Mouse (Mus musculus): ENCODE results near the gene Rhobtb1. TPM values are rescaled to one million over a fixed set of nuclear protein-coding genes. Genes with fewer than 3 reads are reported as not detected.

Gene Rhobtb1
- total RNA-seq, 2 experiments from 2014 or later = 63.9 to 131 TPM

DNA sequence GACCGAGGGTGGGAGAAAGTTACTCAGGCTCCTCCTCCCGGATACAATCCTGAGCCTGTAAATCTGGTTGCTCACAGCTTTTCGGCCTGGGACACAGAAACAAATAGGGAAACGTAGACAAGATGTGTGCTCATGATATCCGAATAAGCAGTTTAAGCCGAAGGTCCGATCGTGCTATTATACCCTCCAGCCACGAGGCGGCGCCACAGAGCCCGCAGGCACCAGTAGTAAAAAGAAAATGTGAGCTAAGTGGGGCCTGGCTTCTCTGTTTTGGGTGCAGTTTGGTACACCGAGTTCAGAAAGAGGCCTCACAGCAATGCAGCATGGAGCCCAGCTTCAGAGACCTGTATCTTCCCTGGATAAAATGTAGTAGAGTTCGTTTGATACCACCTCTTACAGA lies 155.0 kb downstream of the Rhobtb1 start:
- DNase-seq = peak; percentile 30 to 71
- intact Hi-C loops (cut with DNase I) = loop anchor here (2.0 kb wide), 2 partner anchors 29 to 53 kb away; no protein-coding TSS in a partner anchor

DNA sequence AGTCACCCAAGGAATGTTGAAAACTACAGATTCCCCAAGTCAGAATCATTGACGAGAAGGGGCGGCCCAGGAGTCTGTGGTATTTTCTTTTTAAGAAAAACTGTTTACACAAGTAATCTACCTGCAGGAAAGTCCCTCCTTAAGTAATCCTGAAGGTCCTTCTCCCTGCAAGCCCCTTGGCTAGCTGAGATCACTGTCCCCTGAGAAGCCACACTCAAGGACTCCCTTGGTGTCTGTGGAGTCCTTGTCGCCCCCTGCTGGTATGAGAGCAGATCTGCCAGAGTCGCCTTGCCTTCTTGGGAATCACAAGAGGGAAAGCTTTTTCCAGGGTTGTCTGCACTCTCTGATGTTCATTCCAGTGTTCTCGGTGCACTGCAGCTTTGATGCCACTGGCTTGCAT lies 155.8 kb downstream of the Rhobtb1 start:
- DNase-seq = peak; percentile 80 to 89
- intact Hi-C loops (cut with DNase I) = loop anchor here (1.0 to 2.0 kb wide), 3 partner anchors 30 to 121 kb away; no protein-coding TSS in a partner anchor

DNA sequence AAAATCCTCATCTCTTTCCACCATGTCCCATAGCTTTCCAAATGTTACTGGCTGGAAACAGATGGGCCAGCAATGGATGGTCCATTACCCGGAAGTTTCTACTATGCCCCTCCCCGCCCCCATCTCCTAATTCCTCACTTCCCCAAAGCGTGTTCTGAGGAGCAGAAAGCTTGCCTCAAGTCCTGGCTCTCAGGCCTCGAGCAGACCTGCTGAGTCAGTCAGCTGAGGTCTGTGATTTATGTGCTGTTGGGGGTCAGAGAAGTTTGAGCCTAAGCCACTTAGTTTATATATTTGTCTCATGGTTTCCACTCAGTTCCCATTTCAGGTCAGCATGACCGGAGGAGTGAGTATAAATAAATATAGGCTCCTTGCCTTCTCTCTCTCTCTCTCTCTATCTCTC lies 157.9 kb downstream of the Rhobtb1 start:
- DNase-seq = no peak
- intact Hi-C loops (cut with DNase I) = no loop called here

DNA sequence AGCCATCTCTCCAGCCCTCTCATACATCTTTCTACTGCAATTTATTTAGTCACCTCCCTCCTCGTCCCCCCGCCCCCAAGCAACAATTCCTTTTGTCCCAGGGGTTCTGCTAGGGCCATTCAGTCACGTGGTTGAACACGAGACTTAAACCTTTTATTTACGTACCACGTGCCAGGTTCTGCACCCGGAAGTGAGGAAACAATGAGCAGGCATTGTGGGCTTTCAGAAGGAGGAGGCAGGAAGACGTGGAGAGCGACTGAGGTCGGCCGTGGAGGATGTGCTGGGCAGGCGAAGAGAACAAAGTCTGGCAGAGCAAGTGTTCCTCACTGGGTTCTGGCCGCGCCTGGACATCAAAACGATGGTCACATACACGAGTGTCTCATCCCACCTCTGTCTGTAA lies 160.6 kb downstream of the Rhobtb1 start:
- intact Hi-C loops (cut with DNase I) = no loop called here
- DNase-seq = no peak

DNA sequence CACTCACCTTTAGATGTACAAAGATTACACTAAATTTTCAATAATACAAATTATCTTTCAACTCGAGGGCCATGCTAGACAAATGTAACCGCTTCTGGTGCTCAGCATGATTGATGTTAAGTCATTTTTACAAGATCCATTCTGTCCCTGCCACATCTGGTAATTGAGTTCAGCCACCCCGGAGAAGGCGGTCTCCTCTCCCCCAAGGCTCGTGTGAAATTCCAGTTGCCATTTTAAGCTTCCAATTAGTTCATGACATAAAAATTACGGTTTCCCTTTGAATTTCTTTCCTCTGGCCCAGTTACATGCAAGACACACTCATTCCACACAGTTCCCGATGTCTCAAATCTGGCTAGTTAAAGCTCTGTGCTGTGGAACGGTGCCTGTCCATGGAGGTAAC lies 162.7 kb downstream of the Rhobtb1 start:
- intact Hi-C loops (cut with DNase I) = no loop called here
- DNase-seq = no peak

DNA sequence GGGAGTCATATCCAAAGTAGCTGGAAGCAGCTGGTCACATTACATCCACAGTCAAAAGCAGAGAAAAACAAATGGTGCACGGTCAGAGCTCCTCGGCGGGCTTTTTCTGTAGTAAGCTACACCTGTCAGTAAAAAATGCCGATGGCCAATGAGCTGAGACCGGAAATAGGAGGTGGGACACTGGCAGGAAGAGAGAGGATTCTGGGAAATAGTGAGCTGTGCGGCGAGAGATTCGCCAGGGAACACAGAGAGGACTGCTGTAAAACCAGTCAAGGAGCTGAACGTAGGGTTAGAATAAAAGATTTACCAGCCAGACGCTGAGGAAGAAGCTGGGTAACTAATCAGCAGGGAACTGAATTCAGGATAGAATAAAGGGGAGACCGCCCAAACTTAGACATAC lies 167.3 kb downstream of the Rhobtb1 start:
- no peak for DNase-seq
- intact Hi-C loops (cut with DNase I) = no loop called here

DNA sequence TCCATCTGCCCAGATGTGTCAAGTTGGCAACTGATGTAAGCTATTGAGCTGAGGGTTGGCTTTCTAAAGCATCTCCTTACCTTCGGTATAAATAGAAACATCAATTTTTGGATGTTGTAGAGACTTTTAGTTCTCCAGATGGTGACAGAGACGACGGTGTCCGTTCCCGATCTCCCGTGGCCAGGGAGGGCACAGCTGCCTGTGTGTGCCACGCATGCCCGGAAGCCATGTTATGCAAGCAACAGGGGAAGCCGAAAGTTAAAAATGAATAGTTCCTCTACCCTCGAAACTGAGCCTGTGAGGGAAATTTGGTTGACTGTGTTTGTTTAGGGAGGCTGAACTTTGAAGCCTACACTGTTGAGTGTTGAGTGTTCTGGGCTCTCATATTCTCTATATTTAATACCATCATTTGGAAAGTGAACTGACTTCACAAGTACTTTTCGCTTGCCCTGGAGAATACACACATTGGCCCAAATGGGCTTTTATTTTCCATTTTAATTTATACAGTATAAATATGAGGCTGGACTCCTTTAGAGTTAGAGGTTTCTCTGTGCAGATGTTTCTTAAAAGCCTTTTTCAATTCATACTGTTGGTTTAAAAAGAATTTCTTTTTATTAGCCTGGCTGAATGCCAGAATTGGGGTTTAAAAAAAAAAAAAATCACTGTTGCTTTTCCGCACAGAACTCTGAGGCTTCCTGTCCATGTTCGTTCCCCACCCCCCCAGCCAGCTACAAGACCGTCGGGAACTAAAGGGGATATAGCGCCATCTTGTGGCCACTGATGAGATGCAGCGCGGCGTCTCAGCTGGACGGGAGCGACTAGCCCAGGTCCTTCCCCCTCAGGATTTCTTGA lies 169.7 kb downstream of the Rhobtb1 start:
- intact Hi-C loops (cut with DNase I) = loop anchor here (2.0 to 10.0 kb wide), 5 partner anchors 134 to 856 kb away; no protein-coding TSS in a partner anchor
- DNase-seq = peak; percentile 87 to 92

DNA sequence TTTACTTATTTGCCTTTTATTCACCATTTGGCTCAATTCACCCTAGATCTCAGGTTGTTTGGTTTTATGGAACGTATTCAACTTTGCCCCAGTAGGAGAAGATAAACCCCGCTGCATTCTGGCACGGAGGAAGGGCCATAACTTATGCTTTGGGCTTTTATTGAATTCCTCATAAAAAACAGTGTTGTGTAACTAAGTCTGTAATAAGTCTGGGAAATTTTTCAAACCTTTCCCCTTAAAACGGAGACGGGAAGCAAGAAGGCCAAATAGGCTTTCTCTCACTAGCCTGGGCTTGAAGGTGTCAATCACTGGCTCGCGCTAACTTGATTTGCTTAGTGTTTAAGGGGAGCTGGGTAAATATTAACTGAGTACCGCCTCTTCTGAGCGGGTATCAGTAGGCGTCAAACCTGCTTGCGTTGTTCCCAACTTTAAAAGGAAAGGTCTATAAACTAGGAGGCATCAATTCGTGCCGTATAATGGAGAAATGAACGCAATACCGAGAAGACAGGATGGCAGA lies 170.3 kb downstream of the Rhobtb1 start:
- intact Hi-C loops (cut with DNase I) = loop anchor here (2.0 to 10.0 kb wide), 5 partner anchors 134 to 857 kb away; no protein-coding TSS in a partner anchor
- DNase-seq = no peak

DNA sequence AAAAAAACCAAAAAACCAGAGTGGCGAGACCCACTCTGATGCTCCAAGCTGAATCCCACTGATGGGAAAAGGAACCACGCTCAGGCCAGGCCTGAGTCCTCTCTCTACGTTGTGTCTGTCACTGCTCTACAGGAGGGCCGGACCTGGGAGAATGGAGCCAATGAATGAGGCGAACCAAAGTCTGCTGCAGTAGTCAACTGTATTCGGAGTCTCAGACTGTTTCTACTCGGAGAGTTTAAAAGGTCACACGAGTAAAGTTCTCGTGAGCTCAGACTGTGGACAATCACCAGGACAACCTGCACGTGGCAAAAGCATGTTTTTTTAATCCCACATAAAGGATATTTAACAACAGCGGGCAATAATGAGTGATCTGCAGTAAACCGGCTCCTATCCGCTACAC lies 172.8 kb downstream of the Rhobtb1 start:
- no peak for DNase-seq
- intact Hi-C loops (cut with DNase I) = loop anchor here (5.0 to 10.0 kb wide), 4 partner anchors 137 to 859 kb away; no protein-coding TSS in a partner anchor

DNA sequence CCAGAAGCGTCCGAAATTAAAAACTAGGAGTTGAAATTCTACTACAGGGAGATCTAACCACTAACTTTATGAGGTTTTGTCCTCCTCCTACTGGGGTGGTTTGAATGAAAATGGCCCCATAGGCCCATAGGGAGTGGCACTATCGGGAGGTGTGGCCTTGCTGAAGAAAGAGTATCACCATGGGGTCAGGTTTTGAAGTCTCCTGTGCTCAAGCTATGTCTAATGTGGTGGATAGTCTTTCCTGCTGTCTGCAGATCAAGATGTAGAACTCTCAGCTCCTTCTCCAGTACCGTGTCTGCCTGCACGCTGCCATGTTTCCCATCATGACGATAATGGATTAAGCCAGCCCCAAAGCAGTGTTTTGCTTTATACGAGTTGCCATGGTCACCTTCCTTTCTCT lies 173.6 kb downstream of the Rhobtb1 start:
- intact Hi-C loops (cut with DNase I) = loop anchor here (5.0 to 10.0 kb wide), 4 partner anchors 138 to 860 kb away; no protein-coding TSS in a partner anchor
- DNase-seq = no peak

DNA sequence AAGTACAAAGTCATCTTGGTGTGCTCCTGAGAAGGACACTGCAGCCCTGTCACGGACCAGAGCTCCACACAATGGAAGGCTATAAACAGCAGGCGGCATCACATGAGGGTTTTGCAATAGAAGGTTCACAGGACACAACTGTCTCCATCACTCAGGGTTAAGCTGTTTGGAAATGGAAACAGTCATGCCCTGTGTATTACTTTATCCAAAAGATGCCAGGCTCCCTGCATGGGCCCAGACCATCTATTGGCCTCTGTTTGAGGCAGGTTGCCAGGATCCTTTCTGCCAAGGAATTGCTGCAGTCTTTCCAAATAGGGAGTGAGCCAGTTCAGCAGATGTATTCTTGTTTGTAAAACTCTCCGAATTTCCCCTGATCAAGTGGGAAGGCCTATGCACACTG lies 175.2 kb downstream of the Rhobtb1 start:
- intact Hi-C loops (cut with DNase I) = loop anchor here (10.0 kb wide), 3 partner anchors 322 to 862 kb away; no protein-coding TSS in a partner anchor
- peak; percentile 53 to 67 for DNase-seq

DNA sequence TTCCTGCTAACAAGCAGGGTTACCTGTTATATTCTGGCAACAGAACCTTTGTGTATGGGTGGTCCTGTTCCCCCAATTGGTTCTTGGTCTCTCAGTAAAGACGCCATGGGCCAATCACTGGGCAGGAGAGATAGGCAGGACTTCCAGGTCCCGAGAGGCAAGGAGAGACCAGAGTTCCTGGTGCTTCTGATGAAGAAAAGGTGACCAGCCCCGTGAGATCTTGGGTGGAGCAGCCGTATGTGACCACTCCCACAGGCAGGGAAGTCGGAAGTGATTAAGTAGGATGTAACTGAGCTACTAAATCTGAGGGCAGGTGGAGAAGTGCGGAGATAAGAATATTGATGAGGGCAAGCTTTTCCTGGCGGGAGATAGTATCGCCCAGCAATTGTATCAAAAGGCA lies 176.1 kb downstream of the Rhobtb1 start:
- intact Hi-C loops (cut with DNase I) = loop anchor here (10.0 kb wide), 3 partner anchors 323 to 863 kb away; no protein-coding TSS in a partner anchor
- no peak for DNase-seq

DNA sequence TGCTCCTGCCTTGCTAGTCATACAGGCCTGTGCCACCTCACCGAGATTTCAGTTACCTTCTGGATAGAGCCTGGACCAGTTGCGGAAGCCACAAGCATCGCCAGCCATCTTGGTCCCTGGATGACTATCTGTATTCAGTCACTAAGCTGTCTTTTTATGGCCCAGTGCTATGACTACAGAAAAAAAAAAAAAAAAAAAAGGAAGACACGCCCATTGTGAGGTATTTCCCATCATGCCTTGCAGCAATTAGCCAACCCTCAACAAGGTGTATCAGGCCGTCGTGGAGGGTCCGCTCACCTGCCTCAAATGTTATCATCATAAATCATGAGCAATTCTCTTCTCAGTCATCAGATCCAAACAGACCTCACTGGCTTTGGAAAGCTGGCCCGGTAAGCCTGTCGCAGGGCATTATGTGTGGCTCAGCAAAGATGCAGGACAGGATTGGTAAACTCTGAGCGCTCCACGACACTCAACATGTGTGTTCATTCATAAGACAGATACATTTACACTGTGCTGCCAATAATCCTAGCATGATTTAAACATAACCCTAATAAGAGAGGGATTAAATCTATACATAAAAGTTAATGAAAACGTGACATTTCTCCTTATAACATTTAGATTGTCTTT lies 176.9 kb downstream of the Rhobtb1 start:
- intact Hi-C loops (cut with DNase I) = loop anchor here (10.0 kb wide), 3 partner anchors 323 to 863 kb away; no protein-coding TSS in a partner anchor
- no peak for DNase-seq

DNA sequence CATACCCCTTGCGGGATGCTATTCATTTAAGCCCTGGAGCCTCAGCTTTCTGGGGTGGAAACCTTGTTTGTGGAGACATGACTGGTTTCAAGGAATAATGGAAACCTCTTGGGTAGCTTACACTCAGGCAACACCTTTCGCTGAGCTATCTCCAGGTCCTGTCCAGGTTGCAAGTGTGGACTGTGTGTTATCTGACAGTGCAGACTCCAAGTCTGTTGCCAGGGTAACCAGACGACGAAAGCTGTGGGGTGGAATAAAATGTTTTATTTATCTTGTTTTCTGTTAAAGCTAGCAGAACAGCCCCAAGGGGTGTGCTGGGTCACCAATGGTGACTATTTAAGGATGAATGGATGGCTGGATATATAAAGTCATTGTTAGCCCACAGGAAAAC lies 177.4 kb downstream of the Rhobtb1 start:
- DNase-seq = no peak
- intact Hi-C loops (cut with DNase I) = loop anchor here (10.0 kb wide), 3 partner anchors 324 to 864 kb away; no protein-coding TSS in a partner anchor

DNA sequence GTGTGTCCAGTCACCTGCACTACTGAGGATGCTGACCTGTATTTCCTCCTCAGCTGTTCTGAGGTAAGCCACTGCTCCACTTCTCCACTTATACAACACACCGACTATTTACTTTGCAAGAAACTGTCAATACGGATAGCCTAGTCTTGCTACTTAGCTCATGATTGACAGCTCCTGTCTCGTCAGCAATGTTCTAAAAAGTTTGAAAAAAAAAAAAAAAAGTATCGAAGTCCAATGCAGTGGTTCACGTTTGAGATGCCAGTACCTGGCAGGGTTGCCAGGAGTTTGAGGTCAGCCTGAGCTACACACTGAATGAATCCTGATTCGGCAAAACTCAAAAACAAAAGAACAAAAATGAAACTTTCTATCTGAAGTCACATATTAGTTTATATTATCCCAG lies 180.0 kb downstream of the Rhobtb1 start:
- DNase-seq = no peak
- intact Hi-C loops (cut with DNase I) = no loop called here

DNA sequence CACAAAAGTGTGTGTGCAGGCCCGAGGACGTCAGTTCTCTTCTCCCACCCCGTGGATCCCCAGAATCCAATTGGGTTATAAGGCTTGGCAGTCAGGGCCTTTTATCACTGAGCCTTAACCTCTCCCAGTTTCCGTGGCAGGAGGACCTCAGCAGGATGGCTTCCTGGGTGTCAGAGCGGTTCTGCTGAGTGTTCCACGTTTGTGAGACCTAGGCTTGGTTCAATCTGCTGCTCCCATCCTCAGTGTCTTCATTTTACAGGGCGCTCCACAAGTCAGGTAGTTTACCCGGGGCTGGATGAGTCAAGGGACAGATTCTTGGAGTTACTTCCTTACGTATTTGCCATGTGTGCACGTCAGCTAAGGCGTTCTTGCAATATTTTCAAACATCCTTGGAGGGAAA lies 182.0 kb downstream of the Rhobtb1 start:
- intact Hi-C loops (cut with DNase I) = no loop called here
- DNase-seq = no peak

DNA sequence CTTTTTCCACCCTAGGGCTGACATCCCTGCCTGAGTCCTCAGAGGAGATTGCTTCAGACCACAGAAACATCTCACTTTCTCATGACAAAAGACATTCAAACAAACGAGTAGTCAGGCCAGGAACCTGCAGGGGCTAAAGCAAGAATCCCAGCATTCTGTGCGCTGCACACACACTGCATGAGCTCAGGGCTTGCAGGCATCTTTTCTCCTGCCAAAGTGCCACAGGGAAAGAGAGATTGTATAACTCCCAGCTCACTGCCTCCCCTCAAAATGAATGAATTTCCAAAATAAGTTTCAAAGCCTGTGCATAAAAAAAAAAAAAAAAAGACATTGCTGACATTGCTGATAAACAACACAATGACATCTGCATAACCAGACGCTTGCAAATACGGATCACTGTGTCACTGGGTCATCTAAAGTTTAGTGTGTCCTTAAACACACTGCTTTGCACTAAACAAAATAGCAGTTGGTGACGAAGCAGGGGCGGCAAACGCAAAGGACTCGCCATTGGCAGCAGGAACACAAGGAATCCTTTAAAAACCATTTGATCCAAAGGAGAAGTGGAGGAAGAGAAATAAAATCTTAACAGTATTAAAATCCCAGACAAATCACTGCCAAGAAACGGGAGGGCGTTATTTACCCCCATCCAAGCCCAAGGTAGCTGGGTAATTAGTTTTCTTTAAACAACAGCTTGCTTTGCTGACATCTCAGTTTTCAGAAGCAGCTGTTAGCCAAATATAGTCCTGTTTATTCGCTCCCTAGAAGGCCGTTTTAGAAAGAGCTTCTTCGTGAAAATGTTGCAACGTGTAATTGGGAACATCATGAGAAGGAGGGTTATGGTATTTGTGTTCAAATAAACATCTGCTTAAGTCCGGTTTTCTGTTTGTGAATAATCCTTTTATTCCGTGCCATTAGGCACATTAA lies 183.3 kb downstream of the Rhobtb1 start:
- DNase-seq = no peak
- intact Hi-C loops (cut with DNase I) = no loop called here

DNA sequence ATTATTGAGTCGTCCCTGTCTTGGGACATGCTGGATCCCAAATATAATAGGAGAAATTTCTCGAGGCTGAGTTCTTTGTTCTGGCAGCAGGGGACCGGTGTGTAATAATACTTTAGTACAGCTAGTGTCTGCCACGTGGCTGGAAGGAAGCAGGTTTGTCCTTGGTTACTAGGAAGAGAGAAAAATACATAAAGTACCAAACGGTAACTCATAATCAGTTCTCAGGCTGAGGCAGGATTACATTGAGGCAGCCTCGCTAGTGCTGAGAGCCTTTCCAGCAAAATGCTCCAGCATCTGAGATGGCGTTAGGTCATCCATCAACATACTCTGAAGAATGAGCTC lies 183.9 kb downstream of the Rhobtb1 start:
- no peak for DNase-seq
- intact Hi-C loops (cut with DNase I) = no loop called here

DNA sequence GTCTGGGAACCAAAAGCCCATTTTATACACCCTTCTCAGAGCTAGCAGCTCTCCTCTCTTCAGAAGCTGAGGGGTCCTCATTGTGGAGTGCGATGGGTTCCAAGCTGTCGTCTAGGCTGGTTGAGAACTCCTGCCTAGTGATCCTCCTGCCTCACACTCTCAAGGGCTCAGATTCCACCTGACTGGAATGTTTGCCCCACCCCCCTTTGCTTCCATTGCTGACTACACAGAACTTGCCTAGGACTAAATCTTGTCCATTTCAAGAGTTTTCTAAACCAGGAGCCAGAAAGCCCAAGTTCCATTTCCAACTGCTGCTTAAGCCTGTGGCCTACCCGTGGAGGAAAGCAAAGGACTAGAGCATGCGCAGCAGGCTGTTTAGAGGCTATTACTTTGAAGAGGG lies 184.4 kb downstream of the Rhobtb1 start:
- no peak for DNase-seq
- intact Hi-C loops (cut with DNase I) = no loop called here

DNA sequence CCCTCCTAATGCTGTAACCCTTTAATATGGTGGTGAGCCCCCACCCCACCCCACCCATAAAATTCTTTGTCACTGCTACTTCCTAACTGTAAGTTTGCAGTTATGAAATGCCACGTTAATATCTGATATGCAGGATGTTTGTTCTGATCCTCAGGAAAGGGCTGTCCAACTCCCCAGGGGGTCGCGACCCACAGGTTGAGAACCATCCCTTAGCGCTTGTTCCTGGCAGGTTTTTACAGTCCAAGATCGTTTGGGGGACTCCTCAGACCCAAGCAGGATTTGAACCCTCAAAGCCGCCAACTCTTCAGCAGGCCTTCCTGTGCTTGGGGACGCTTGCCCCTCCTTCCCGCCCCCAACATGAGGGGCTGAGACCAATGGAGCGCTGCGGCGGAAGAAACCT lies 185.0 kb downstream of the Rhobtb1 start:
- DNase-seq = no peak
- intact Hi-C loops (cut with DNase I) = no loop called here

Data from heart, postnatal 10 days (tissue).